8 mouse cellular contexts compared by ENCODE assay signal in genomic region chr10:4598244-4598842, GRCm38 (mm10). TPM values are rescaled to one million over a fixed set of nuclear protein-coding genes. Genes with fewer than 3 reads are reported as not detected.
DNase-seq lines count a peak whose midpoint lies in the region; ATAC-seq and TF ChIP-seq lines count a peak whose summit lies in the region.

No protein-coding gene starts in this region.

- no peak overlapping the region for H3K9ac ChIP-seq in heart, postnatal 0 days (replicated peaks; ENCODE audit: low read depth, low read length)
- no peak overlapping the region for H3K9ac ChIP-seq in forebrain, embryonic 14.5 days (ENCODE audit: low read length)

- DNase-seq in heart, postnatal 0 days (ENCODE audit: low spot score), result peak; percentile 65
- DNase-seq in heart, postnatal 25 days (ENCODE audit: low spot score), result no peak
- peak; percentile 23 to 52 for DNase-seq in CD8-positive naive resting alpha-beta T cell, adult 2 months (ENCODE audit: low read depth in 2 of 2, low spot score in 2 of 2)
- DNase-seq in brain, adult 2 months (ENCODE audit: low read depth, low spot score), result peak; percentile 73
- DNase-seq in forebrain, embryonic 14.5 days (ENCODE audit: low spot score), result peak; percentile 51
- DNase-seq in large intestine, adult 2 months (ENCODE audit: low read depth, low spot score), result peak; percentile 43
- peak; percentile 22 for DNase-seq in lung, postnatal 25 days (ENCODE audit: low spot score)
- DNase-seq in splenic B cell, adult 2 months (ENCODE audit: low read depth, low spot score), result peak; percentile 61

- H3K4me1 ChIP-seq in heart, postnatal 0 days (ENCODE audit: control insufficient read depth, insufficient read depth), result no peaks in the 10 kb centered on the region
- no peaks in the 10 kb centered on the region for H3K4me1 ChIP-seq in forebrain, embryonic 14.5 days (ENCODE audit: control insufficient read depth, insufficient read depth, low read length)

- H3K36me3 ChIP-seq in heart, postnatal 0 days (replicated peaks; ENCODE audit: control insufficient read depth, insufficient read depth, low read length), result no peaks in the 10 kb centered on the region
- H3K36me3 ChIP-seq in forebrain, embryonic 14.5 days (ENCODE audit: control insufficient read depth, insufficient read depth, low read length), result no peaks in the 10 kb centered on the region
- H3K36me3 ChIP-seq in splenic B cell, adult 2 months (ENCODE audit: control insufficient read depth, insufficient read depth, low read length, poor library complexity, severe bottlenecking), result no peaks in the 10 kb centered on the region

- H3K4me2 ChIP-seq in heart, postnatal 0 days (ENCODE audit: low read depth, low read length), result no peak overlapping the region
- H3K4me2 ChIP-seq in forebrain, embryonic 14.5 days (ENCODE audit: low read length), result no peak overlapping the region

- TF ChIP-seq CTCF in heart, postnatal 0 days (IDR thresholded peaks at IDR 0.05; ENCODE audit: low read depth), result peak; percentile 59

- H3K9me3 ChIP-seq in heart, postnatal 0 days (replicated peaks; ENCODE audit: control insufficient read depth, low read length), result no peaks in the 10 kb centered on the region
- no peaks in the 10 kb centered on the region for H3K9me3 ChIP-seq in forebrain, embryonic 14.5 days (replicated peaks; ENCODE audit: control insufficient read depth, low read length)

- intact Hi-C loops in heart, postnatal 25 days (cut with DNase I), result loop anchor here (5.0 kb wide), 1 partner anchor 564 kb away; no protein-coding TSS in a partner anchor

- H3K4me3 ChIP-seq in heart, postnatal 0 days (ENCODE audit: low read depth, low read length), result no peak overlapping the region
- H3K4me3 ChIP-seq in forebrain, embryonic 14.5 days (ENCODE audit: low read depth, low read length), result no peak overlapping the region

- no peak for TF ChIP-seq EP300 in heart, postnatal 0 days (IDR thresholded peaks at IDR 0.05; ENCODE audit: low read depth)

- WGBS in heart, postnatal 0 days, result 57% methylated on average over 10 of the region's 10 CpGs
- 67% methylated on average over 10 of the region's 10 CpGs for WGBS in forebrain, embryonic 14.5 days
- 58% methylated on average over 10 of the region's 10 CpGs for WGBS in large intestine, adult 2 months

- peak; percentile 36; the same call in 1 of the 2 replicates for ATAC-seq in heart, postnatal 0 days (ENCODE audit: insufficient read depth, low read depth)
- peak; percentile 32; the same call in 1 of the 2 replicates for ATAC-seq in forebrain, embryonic 14.5 days

- H3K27ac ChIP-seq in heart, postnatal 0 days (ENCODE audit: low read depth), result no peak overlapping the region
- H3K27ac ChIP-seq in forebrain, embryonic 14.5 days (ENCODE audit: low read depth, low read length), result no peak overlapping the region

- no peaks in the 10 kb centered on the region for H3K27me3 ChIP-seq in heart, postnatal 0 days (ENCODE audit: control insufficient read depth, insufficient read depth, low read length)
- H3K27me3 ChIP-seq in forebrain, embryonic 14.5 days (replicated peaks; ENCODE audit: control insufficient read depth, insufficient read depth, low read length), result no peaks in the 10 kb centered on the region
- no peaks in the 10 kb centered on the region for H3K27me3 ChIP-seq in splenic B cell, adult 2 months (ENCODE audit: control insufficient read depth, insufficient read depth, low read length, poor library complexity, severe bottlenecking)

RNA-seq across cellular contexts. Expression of gene Esr1, which starts 13.1 kb away (rescaled TPM):
- total RNA-seq in heart, postnatal 0 days (2014; rRNA removed; ENCODE audit: low replicate concordance), result 0.12 and 0.50 TPM in 2 replicates
- polyA plus RNA-seq in heart, postnatal 0 days (2015; fragmentation: Nextera tagmentation; extraction: Ambion mirVana), result 0.14 and 0.21 TPM in 2 replicates
- under 1 TPM; 0.67 to 0.99 TPM for total RNA-seq in heart, postnatal 25 days (2021)
- 0.18 and 0.21 TPM in 2 replicates for polyA plus RNA-seq in forebrain, embryonic 14.5 days (2014; fragmentation: Nextera tagmentation; extraction: Ambion mirVana)
- polyA plus RNA-seq in large intestine, adult 2 months (2012; rRNA removed), result 0.30 and 0.36 TPM in 2 replicates
